Mouse (Mus musculus): ENCODE data around the gene Ywhaq. TPM values are rescaled to one million over a fixed set of nuclear protein-coding genes. Genes with fewer than 3 reads are reported as not detected.
A peak's percentile ranks its signal among the peaks of the same experiment; 100 is the strongest.

Gene Ywhaq
- polyA plus RNA-seq, 2 experiments = 74.0 to 202 TPM

- no peak overlapping the region for H3K27ac ChIP-seq
- H3K4me1 ChIP-seq (replicated peaks; ENCODE audit: control insufficient read depth in 2 of 2, insufficient read depth in 2 of 2, low read length in 1 of 2) = peaks cover 5% of the 10 kb centered on the region in 2 experiments; a peak in 3 of 4 replicates
- H3K9me3 ChIP-seq (ENCODE audit: control insufficient read depth, low read length) = no peaks in the 10 kb centered on the region
- H3K27me3 ChIP-seq (ENCODE audit: control insufficient read depth, insufficient read depth, low read length) = no peaks in the 10 kb centered on the region
- DNase-seq (ENCODE audit: low read depth in 3 of 3, low spot score in 3 of 3) (no peak), ATAC-seq (ENCODE audit: insufficient read depth) (peak; percentile 39; the same call in 1 of the 2 replicates)
- no peaks in the 10 kb centered on the region for H3K36me3 ChIP-seq (replicated peaks; ENCODE audit: control insufficient read depth, insufficient read depth, low read depth)
- 62% methylated on average over 10 of the region's 10 CpGs for WGBS (ENCODE audit: insufficient replicate concordance)
- TF ChIP-seq EP300 (IDR thresholded peaks at IDR 0.05; ENCODE audit: low read depth) (no peak), CTCF (IDR thresholded peaks at IDR 0.05; ENCODE audit: low read depth) (no peak)
- H3K9ac ChIP-seq (replicated peaks) = no peak overlapping the region
- no peak overlapping the region for H3K4me3 ChIP-seq (ENCODE audit: insufficient read depth in 1 of 2, low read depth in 2 of 2, low read length in 2 of 2)
- H3K4me2 ChIP-seq (ENCODE audit: low read depth) = no peak overlapping the region
Measured at GRCm38 (mm10) chr12:21364624-21365435, 52.6 kb downstream of the Ywhaq start.

- no peak for ATAC-seq (ENCODE audit: insufficient read depth)
- no peak for DNase-seq (ENCODE audit: low read depth in 3 of 3, low spot score in 3 of 3)
- Histone ChIP-seq H3K36me3 (replicated peaks; ENCODE audit: control insufficient read depth, insufficient read depth, low read depth) (peaks cover 2% of the 10 kb centered on the region; the same call in 1 of the 2 replicates), H3K4me2 (ENCODE audit: low read depth) (no peak overlapping the region), H3K4me3 (ENCODE audit: insufficient read depth in 1 of 2, low read depth in 2 of 2, low read length in 2 of 2) (no peak overlapping the region), H3K27ac (no peak overlapping the region), H3K9ac (replicated peaks) (no peak overlapping the region), H3K9me3 (ENCODE audit: control insufficient read depth, low read length) (no peaks in the 10 kb centered on the region), H3K27me3 (ENCODE audit: control insufficient read depth, insufficient read depth, low read length) (no peaks in the 10 kb centered on the region), H3K4me1 (replicated peaks; ENCODE audit: control insufficient read depth in 2 of 2, insufficient read depth in 2 of 2, low read length in 1 of 2) (peaks cover 5% of the 10 kb centered on the region in 2 experiments; a peak in 3 of 4 replicates)
- WGBS (ENCODE audit: insufficient replicate concordance) = 83% methylated on average over 3 of the region's 3 CpGs
- TF ChIP-seq EP300 (IDR thresholded peaks at IDR 0.05; ENCODE audit: low read depth) = no peak
- no peak for TF ChIP-seq CTCF (IDR thresholded peaks at IDR 0.05; ENCODE audit: low read depth)
Measured at GRCm38 (mm10) chr12:21363195-21363594, 54.2 kb downstream of the Ywhaq start.

GRCm38 (mm10) chr12:21362686-21363085 is 54.8 kb downstream of the Ywhaq start:
- H3K27ac ChIP-seq = no peak overlapping the region
- H3K4me3 ChIP-seq (ENCODE audit: insufficient read depth in 1 of 2, low read depth in 2 of 2, low read length in 2 of 2) = no peak overlapping the region
- DNase-seq (ENCODE audit: low read depth in 3 of 3, low spot score in 3 of 3) (no peak), ATAC-seq (ENCODE audit: insufficient read depth) (no peak)
- peaks cover 4% of the 10 kb centered on the region; the same call in 1 of the 2 replicates for H3K36me3 ChIP-seq (replicated peaks; ENCODE audit: control insufficient read depth, insufficient read depth, low read depth)
- no peaks in the 10 kb centered on the region for H3K27me3 ChIP-seq (ENCODE audit: control insufficient read depth, insufficient read depth, low read length)
- WGBS (ENCODE audit: insufficient replicate concordance) = 58% methylated on average over 2 of the region's 2 CpGs
- TF ChIP-seq EP300 (IDR thresholded peaks at IDR 0.05; ENCODE audit: low read depth) (no peak), CTCF (IDR thresholded peaks at IDR 0.05; ENCODE audit: low read depth) (no peak)
- no peak overlapping the region for H3K9ac ChIP-seq (replicated peaks)
- H3K4me1 ChIP-seq (replicated peaks; ENCODE audit: control insufficient read depth in 2 of 2, insufficient read depth in 2 of 2, low read length in 1 of 2) = peaks cover 5% of the 10 kb centered on the region in 2 experiments; a peak in 3 of 4 replicates
- H3K9me3 ChIP-seq (ENCODE audit: control insufficient read depth, low read length) = no peaks in the 10 kb centered on the region
- H3K4me2 ChIP-seq (ENCODE audit: low read depth) = no peak overlapping the region

GRCm38 (mm10) chr12:21353681-21354080 is 63.8 kb downstream of the Ywhaq start:
- DNase-seq (ENCODE audit: low read depth in 3 of 3, low spot score in 3 of 3) = no peak
- H3K4me1 ChIP-seq (replicated peaks; ENCODE audit: control insufficient read depth in 2 of 2, insufficient read depth in 2 of 2, low read length in 1 of 2) = no peaks in the 10 kb centered on the region

GRCm38 (mm10) chr12:21350113-21350876 is 67.1 kb downstream of the Ywhaq start:
- H3K4me1 ChIP-seq (replicated peaks; ENCODE audit: control insufficient read depth in 2 of 2, insufficient read depth in 2 of 2, low read length in 1 of 2) = no peaks in the 10 kb centered on the region
- no peaks in the 10 kb centered on the region for H3K27me3 ChIP-seq (ENCODE audit: control insufficient read depth, insufficient read depth, low read length)
- no peak overlapping the region for H3K27ac ChIP-seq
- ATAC-seq (ENCODE audit: insufficient read depth) (no peak), DNase-seq (ENCODE audit: low read depth in 3 of 3, low spot score in 3 of 3) (no peak)
- H3K4me2 ChIP-seq (ENCODE audit: low read depth) = no peak overlapping the region
- no peak overlapping the region for H3K9ac ChIP-seq (replicated peaks)
- whole genome bisulfite sequencing (ENCODE audit: insufficient replicate concordance) = 80% methylated on average over 7 of the region's 7 CpGs
- no peak overlapping the region for H3K4me3 ChIP-seq (ENCODE audit: insufficient read depth in 1 of 2, low read depth in 2 of 2, low read length in 2 of 2)
- peaks cover 41% of the 10 kb centered on the region for H3K36me3 ChIP-seq (replicated peaks; ENCODE audit: control insufficient read depth, insufficient read depth, low read depth)
- no peak for TF ChIP-seq EP300 (IDR thresholded peaks at IDR 0.05; ENCODE audit: low read depth)
- no peak for TF ChIP-seq CTCF (IDR thresholded peaks at IDR 0.05; ENCODE audit: low read depth)
- no peaks in the 10 kb centered on the region for H3K9me3 ChIP-seq (ENCODE audit: control insufficient read depth, low read length)

More at GRCm38 (mm10) chr12:21353681-21354080, 63.8 kb downstream of the Ywhaq start:
- TF ChIP-seq EP300 (IDR thresholded peaks at IDR 0.05; ENCODE audit: low read depth) (no peak), CTCF (IDR thresholded peaks at IDR 0.05; ENCODE audit: low read depth) (no peak)
- Histone ChIP-seq H3K27me3 (ENCODE audit: control insufficient read depth, insufficient read depth, low read length) (no peaks in the 10 kb centered on the region), H3K36me3 (replicated peaks; ENCODE audit: control insufficient read depth, insufficient read depth, low read depth) (peaks cover 39% of the 10 kb centered on the region), H3K27ac (no peak overlapping the region), H3K4me3 (ENCODE audit: insufficient read depth in 1 of 2, low read depth in 2 of 2, low read length in 2 of 2) (no peak overlapping the region), H3K4me2 (ENCODE audit: low read depth) (no peak overlapping the region), H3K9me3 (ENCODE audit: control insufficient read depth, low read length) (no peaks in the 10 kb centered on the region), H3K9ac (replicated peaks) (no peak overlapping the region)
- WGBS (ENCODE audit: insufficient replicate concordance) = 85% methylated on average over 8 of the region's 8 CpGs
- ATAC-seq (ENCODE audit: insufficient read depth) = no peak

Data from liver, embryonic 14.5 days (tissue).